Mouse (Mus musculus): ENCODE results near the gene Apoc2. TPM values are rescaled to one million over a fixed set of nuclear protein-coding genes. Genes with fewer than 3 reads are reported as not detected.

The Apoc2 gene
- total RNA-seq, 2 experiments from 2014 or later: 3.0 to 81.8 TPM

GRCm38 (mm10) chr7:19633197-19633596, 44.5 kb downstream of the Apoc2 start:
- no peak for DNase-seq (ENCODE audit: low spot score in 2 of 2)

- no peak for DNase-seq (ENCODE audit: low spot score in 2 of 2)
These were observed 45.0 kb downstream of the Apoc2 start for GRCm38 (mm10) chr7:19632720-19633119.

- no peak for DNase-seq (ENCODE audit: low spot score in 2 of 2)
These were observed 45.5 kb downstream of the Apoc2 start for GRCm38 (mm10) chr7:19632275-19632674.

GRCm38 (mm10) chr7:19629361-19629734, 48.4 kb downstream of the Apoc2 start, which contains the start of gene Relb:
Gene Relb (minus strand): TSS chr7:19629438.
- DNase-seq (ENCODE audit: low spot score in 2 of 2): peak; percentile 80 to 82

GRCm38 (mm10) chr7:19628536-19629360, 49.0 kb downstream of the Apoc2 start:
- peak; percentile 88 to 91 for DNase-seq (ENCODE audit: low spot score in 2 of 2)

GRCm38 (mm10) chr7:19628192-19628535, 49.6 kb downstream of the Apoc2 start:
- no peak for DNase-seq (ENCODE audit: low spot score in 2 of 2)

GRCm38 (mm10) chr7:19627721-19628120, 50.0 kb downstream of the Apoc2 start:
- DNase-seq (ENCODE audit: low spot score in 2 of 2): no peak

GRCm38 (mm10) chr7:19623433-19623832, 54.3 kb downstream of the Apoc2 start:
- no peak for DNase-seq (ENCODE audit: low spot score in 2 of 2)

- no peak for DNase-seq (ENCODE audit: low spot score in 2 of 2)
These were observed 55.5 kb downstream of the Apoc2 start for GRCm38 (mm10) chr7:19622241-19622640.

Other genes with a start within 250 kb of the Apoc2 start
- gene Mark4, start 219.1 kb downstream of the Apoc2 start, total RNA-seq (2021): 10 to 100 TPM; 47.7 to 51.6 TPM
- 10 to 100 TPM; 26.7 to 28.7 TPM for gene Exoc3l2, start 214.6 kb downstream of the Apoc2 start, total RNA-seq (2021)
- 1 to 10 TPM; 7.7 to 8.1 TPM for gene Bloc1s3, start 169.6 kb downstream of the Apoc2 start, total RNA-seq (2021)
- gene Trappc6a, start 169.5 kb downstream of the Apoc2 start, total RNA-seq (2021): 10 to 100 TPM; 67.0 to 76.7 TPM
- under 1 TPM; 0.17 to 0.28 TPM for gene Nkpd1, start 160.1 kb downstream of the Apoc2 start, total RNA-seq (2021)
- gene Ppp1r37, start 114.9 kb downstream of the Apoc2 start, total RNA-seq (2021): 10 to 100 TPM; 66.7 to 67.1 TPM
- under 1 TPM; 0.25 to 0.39 TPM for gene Zfp296, start 100.7 kb downstream of the Apoc2 start, total RNA-seq (2021)
- 10 to 100 TPM; 67.0 to 68.8 TPM for gene Gemin7, start 100.3 kb downstream of the Apoc2 start, total RNA-seq (2021)
- 10 to 100 TPM; 74.3 to 79.6 TPM for gene Clasrp, start 73.5 kb downstream of the Apoc2 start, total RNA-seq (2021)
- gene Relb, start 48.5 kb downstream of the Apoc2 start, total RNA-seq (2021): 10 to 100 TPM; 22.3 to 23.8 TPM
- gene Clptm1, start 12.9 kb downstream of the Apoc2 start, total RNA-seq (2021): 100 to 1,000 TPM; 112 to 116 TPM
- 1 to 10 TPM; 3.2 to 9.1 TPM for gene Gm44805, start 3.5 kb upstream of the Apoc2 start, total RNA-seq (2021)
- gene Apoc4, start 3.5 kb upstream of the Apoc2 start, total RNA-seq (2021): 100 to 1,000 TPM in 1 of 2 experiments, 10 to 100 TPM in 1; 82.0 to 218 TPM
- gene Apoc1, start 14.7 kb upstream of the Apoc2 start, total RNA-seq (2021): 100 to 1,000 TPM; 390 to 714 TPM
- gene Apoe, start 21.2 kb upstream of the Apoc2 start, total RNA-seq (2021): 1,000 to 10,000 TPM in 1 of 2 experiments, 100 to 1,000 TPM in 1; 636 to 2,003 TPM
- 100 to 1,000 TPM; 137 to 139 TPM for gene Tomm40, start 37.5 kb upstream of the Apoc2 start, total RNA-seq (2021)
- 10 to 100 TPM; 72.0 to 80.6 TPM for gene Nectin2, start 72.5 kb upstream of the Apoc2 start, total RNA-seq (2021)
- gene Bcam, start 93.1 kb upstream of the Apoc2 start, total RNA-seq (2021): 10 to 100 TPM; 59.8 to 84.7 TPM
- gene Cblc, start 118.9 kb upstream of the Apoc2 start, total RNA-seq (2021): 1 to 10 TPM in 1 of 2 experiments, under 1 TPM in 1; 0.68 to 1.0 TPM
- gene Bcl3, start 144.8 kb upstream of the Apoc2 start, total RNA-seq (2021): 10 to 100 TPM in 1 of 2 experiments, 1 to 10 TPM in 1; 9.6 to 11.5 TPM
- not detected for gene Gm19345, start 174.1 kb upstream of the Apoc2 start, total RNA-seq (2021)
- gene Ceacam16, start 183.4 kb upstream of the Apoc2 start, total RNA-seq (2021): under 1 TPM in 1 of 2 experiments, not detected in 1; 0.20 TPM
- gene Ceacam19, start 210.0 kb upstream of the Apoc2 start, total RNA-seq (2021): not detected
- 10 to 100 TPM; 21.6 to 22.0 TPM for gene Pvr, start 243.2 kb upstream of the Apoc2 start, total RNA-seq (2021)

Measured in adrenal gland, postnatal 4 days (tissue).